Mouse (Mus musculus): Measurements from ENCODE around the gene Ptf1a.

Ptf1a gene

GRCm38 (mm10) chr2:19452531-19453055 lies 7.1 kb downstream of the Ptf1a start:
- DNase-seq (ENCODE audit: low spot score in 2 of 2), result no peak

- DNase-seq (ENCODE audit: low spot score in 2 of 2), result no peak
These were observed 9.8 kb downstream of the Ptf1a start for GRCm38 (mm10) chr2:19455228-19455627.

GRCm38 (mm10) chr2:19455857-19456482 lies 10.5 kb downstream of the Ptf1a start:
- DNase-seq (ENCODE audit: low spot score in 2 of 2), result no peak

- DNase-seq (ENCODE audit: low spot score in 2 of 2), result no peak
These were observed 13.3 kb downstream of the Ptf1a start for GRCm38 (mm10) chr2:19458785-19459184.

- DNase-seq (ENCODE audit: low spot score in 2 of 2), result no peak
These were observed 16.5 kb downstream of the Ptf1a start for GRCm38 (mm10) chr2:19461940-19462339.

GRCm38 (mm10) chr2:19490262-19490661 lies 44.8 kb downstream of the Ptf1a start:
- no peak for DNase-seq (ENCODE audit: low spot score in 2 of 2)
